19 mouse cellular contexts compared by ENCODE assay signal in the genomic region with DNA sequence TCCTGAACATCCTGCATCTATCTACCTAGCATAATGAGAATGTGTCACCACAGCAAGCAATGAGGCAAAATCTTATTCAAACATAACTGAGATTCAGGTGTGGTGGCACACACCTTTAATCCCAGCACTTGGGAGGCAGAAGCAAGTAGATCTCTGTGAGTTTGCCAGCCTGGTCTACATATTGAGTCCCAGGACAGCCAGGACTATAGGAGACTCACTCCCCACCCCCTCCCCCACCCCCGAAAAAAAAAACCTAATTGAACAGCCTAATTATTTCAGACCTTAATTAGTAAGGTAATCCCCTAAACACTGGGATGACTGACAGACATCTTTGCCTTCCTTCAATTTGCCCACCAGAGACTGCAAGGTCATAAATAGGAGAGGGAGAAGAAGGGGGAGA. TPM values are rescaled to one million over a fixed set of nuclear protein-coding genes. Genes with fewer than 3 reads are reported as not detected.
DNase-seq lines count a peak whose midpoint lies in the region; ATAC-seq and TF ChIP-seq lines count a peak whose summit lies in the region.
"Had no signal": no experiment of that assay in that cellular context is flagged by ENCODE, and none has a peak within 500 bp of the region (broad histone marks: within the 10 kb centered on the region; RNA-seq: fewer than 3 reads in every experiment).

No protein-coding gene starts in this region.

- TF ChIP-seq POLR2A in CH12.LX (IDR thresholded peaks at IDR 0.05; ENCODE audit: low read depth, low read length): no peak
- no peak for TF ChIP-seq POLR2A in brain, embryonic 14.5 days (IDR thresholded peaks at IDR 0.05; ENCODE audit: borderline replicate concordance, extremely low read depth, insufficient read depth, insufficient read length, poor library complexity, severe bottlenecking)

- H3K36me3 ChIP-seq in liver, embryonic 12.5 days: no peaks in the 10 kb centered on the region
- no peaks in the 10 kb centered on the region for H3K36me3 ChIP-seq in liver, embryonic 11.5 days (ENCODE audit: control insufficient read depth, insufficient read depth, low read length)
- peaks cover 0 to 12% of the 10 kb centered on the region in 2 experiments for H3K36me3 ChIP-seq in CH12.LX (replicated peaks in 1 of 2; ENCODE audit: control insufficient read depth in 1 of 2, insufficient read depth in 1 of 2, low read length in 1 of 2)
- H3K36me3 ChIP-seq: forebrain, embryonic 12.5 days; forebrain, embryonic 15.5 days; hindbrain, embryonic 12.5 days; hindbrain, embryonic 15.5 days had no signal

- no peaks in the 10 kb centered on the region for H3K9me3 ChIP-seq in liver, embryonic 12.5 days (replicated peaks)
- H3K9me3 ChIP-seq in liver, embryonic 11.5 days (ENCODE audit: control insufficient read depth, low read length): no peaks in the 10 kb centered on the region
- no peaks in the 10 kb centered on the region for H3K9me3 ChIP-seq in CH12.LX (replicated peaks; ENCODE audit: low read length)
- H3K9me3 ChIP-seq: forebrain, embryonic 12.5 days; forebrain, embryonic 15.5 days; hindbrain, embryonic 12.5 days; hindbrain, embryonic 15.5 days had no signal

- intact Hi-C loops in left cerebral cortex, adult 2 months (cut with DNase I): loop anchor here (2.0 kb wide), 1 partner anchor 49 kb away; no protein-coding TSS in a partner anchor

- TF ChIP-seq RAD21 in CH12.LX (IDR thresholded peaks at IDR 0.05; ENCODE audit: low read depth, low read length): no peak

- H3K4me3 ChIP-seq in liver, embryonic 12.5 days: no peak overlapping the region
- no peak overlapping the region for H3K4me3 ChIP-seq in liver, embryonic 11.5 days (ENCODE audit: low read depth, low read length)
- H3K4me3 ChIP-seq in CH12.LX (replicated peaks in 1 of 3; ENCODE audit: low read depth in 2 of 3, low read length in 2 of 3, poor library complexity in 1 of 3): no peak overlapping the region
- H3K4me3 ChIP-seq in left cerebral cortex, adult 2 months: no peak overlapping the region
- H3K4me3 ChIP-seq: forebrain, embryonic 12.5 days; forebrain, embryonic 15.5 days; heart, adult 2 months; hindbrain, embryonic 12.5 days; hindbrain, embryonic 15.5 days had no signal

- no peak for TF ChIP-seq EP300 in CH12.LX (IDR thresholded peaks at IDR 0.05; ENCODE audit: low read length)

- no peaks in the 10 kb centered on the region for H3K79me2 ChIP-seq in CH12.LX (replicated peaks; ENCODE audit: control insufficient read depth, extremely low read depth, insufficient read depth, poor library complexity, severe bottlenecking)

- in situ Hi-C loops in CH12.LX (cut with MboI; ENCODE audit: low pct_ligation_motif_present, low pct_unique_long_range_greater_than_20kb, low sequenced_read_pairs): no loop called here

- no peak overlapping the region for H3K9ac ChIP-seq in liver, embryonic 12.5 days
- H3K9ac ChIP-seq in liver, embryonic 11.5 days (ENCODE audit: low read depth, low read length): no peak overlapping the region
- no peak overlapping the region for H3K9ac ChIP-seq in CH12.LX (ENCODE audit: insufficient read depth, low read depth)
- H3K9ac ChIP-seq: forebrain, embryonic 12.5 days; forebrain, embryonic 15.5 days; hindbrain, embryonic 12.5 days; hindbrain, embryonic 15.5 days had no signal

- no peak for TF ChIP-seq CTCF in CH12.LX (conservative IDR thresholded peaks at IDR 0.05 in 1 of 2, IDR thresholded peaks at IDR 0.05 in 1 of 2; ENCODE audit: low read depth in 2 of 2, low read length in 2 of 2)
- no peak for TF ChIP-seq CTCF in brain, embryonic 14.5 days (IDR thresholded peaks at IDR 0.05; ENCODE audit: borderline replicate concordance, extremely low read depth, insufficient read depth, insufficient read length)
- TF ChIP-seq CTCF in left cerebral cortex, adult 2 months (IDR thresholded peaks at IDR 0.05): no peak

- peak overlapping the region; percentile 83 for H3K4me2 ChIP-seq in liver, embryonic 12.5 days
- H3K4me2 ChIP-seq in liver, embryonic 11.5 days: no peak overlapping the region; the same call in 1 of the 2 replicates
- 0 out of 2 replicates have a peak overlapping the region, but pooled peaks have one; percentile 92 for H3K4me2 ChIP-seq in CH12.LX (ENCODE audit: insufficient read depth, low read depth, poor library complexity, severe bottlenecking)

- 40% methylated on average over 1 of the region's 1 CpGs for WGBS in liver, embryonic 12.5 days (ENCODE audit: insufficient replicate concordance)
- 25% methylated on average over 1 of the region's 1 CpGs for WGBS in liver, embryonic 11.5 days

- ATAC-seq in liver, embryonic 12.5 days: no peak
- ATAC-seq in liver, embryonic 11.5 days (replicated peaks; ENCODE audit: low FRiP score): no peak
- ATAC-seq: activated CD4-positive, CD25-positive, alpha-beta regulatory T cell, adult 4 months; CD4-positive, CD25-positive, alpha-beta regulatory T cell, adult 4 months; forebrain, embryonic 15.5 days had no signal

- H3K27ac ChIP-seq in liver, embryonic 12.5 days: no peak overlapping the region
- no peak overlapping the region for H3K27ac ChIP-seq in liver, embryonic 11.5 days (ENCODE audit: low read depth, low read length)
- H3K27ac ChIP-seq in CH12.LX (ENCODE audit: insufficient read depth, low read depth): no peak overlapping the region
- no peak overlapping the region for H3K27ac ChIP-seq in left cerebral cortex, adult 2 months
- H3K27ac ChIP-seq: forebrain, embryonic 12.5 days; forebrain, embryonic 15.5 days; heart, adult 2 months; hindbrain, embryonic 12.5 days; hindbrain, embryonic 15.5 days had no signal

- dilution Hi-C loops in CH12.LX (cut with MboI; ENCODE audit: extremely low pct_ligation_motif_present, extremely low pct_unique_long_range_greater_than_20kb, low sequenced_read_pairs): no loop called here

- peaks cover 32% of the 10 kb centered on the region for H3K27me3 ChIP-seq in liver, embryonic 12.5 days (replicated peaks)
- H3K27me3 ChIP-seq in liver, embryonic 11.5 days (replicated peaks; ENCODE audit: control insufficient read depth, insufficient read depth, low read length): peaks cover 10% of the 10 kb centered on the region; the same call in 1 of the 2 replicates
- H3K27me3 ChIP-seq in CH12.LX (replicated peaks): peaks cover 2% of the 10 kb centered on the region

- H3K4me1 ChIP-seq in liver, embryonic 12.5 days: peaks cover 32% of the 10 kb centered on the region
- H3K4me1 ChIP-seq in liver, embryonic 11.5 days (replicated peaks; ENCODE audit: control insufficient read depth, insufficient read depth, low read length): peaks cover 5% of the 10 kb centered on the region; the same call in 1 of the 2 replicates
- peaks cover 5 to 31% of the 10 kb centered on the region in 2 experiments; a peak in 3 of 4 replicates for H3K4me1 ChIP-seq in CH12.LX (ENCODE audit: control insufficient read depth in 1 of 2, insufficient read depth in 2 of 2)

- no peak for DNase-seq in liver, embryonic 11.5 days (ENCODE audit: low spot score)
- no peak for DNase-seq in CH12.LX (ENCODE audit: extremely low read depth)
- peak; percentile 15 for DNase-seq in brain, embryonic 14.5 days (ENCODE audit: low read depth)
- DNase-seq in left cerebral cortex, adult 2 months (ENCODE audit: extremely low spot score in 1 of 2, low spot score in 2 of 2): no peak
- DNase-seq in retina, postnatal 1 day: no peak
- DNase-seq: adrenal gland, adult 8-10 months; adrenal gland, postnatal 25 days; cerebellum, adult 18-20 months; cerebellum, adult 9-10 months; cerebellum, postnatal 14 days; gastrocnemius, postnatal 25 days; heart, adult 2 months had no signal

TF ChIP-seq in CH12.LX, 34 proteins besides CTCF, POLR2A, EP300 and RAD21:
- TF ChIP-seq ETS1 (conservative IDR thresholded peaks at IDR 0.05; ENCODE audit: low read depth, low read length): no peak
- no peak for TF ChIP-seq ELF1 (IDR thresholded peaks at IDR 0.05; ENCODE audit: low read depth, low read length)
- TF ChIP-seq ZNF384 (IDR thresholded peaks at IDR 0.05; ENCODE audit: low read depth, low read length): no peak
- TF ChIP-seq HCFC1 (IDR thresholded peaks at IDR 0.05; ENCODE audit: low read depth, low read length): no peak
- TF ChIP-seq IRF4 (IDR thresholded peaks at IDR 0.05; ENCODE audit: low read depth, low read length): no peak
- no peak for TF ChIP-seq ZMIZ1 (IDR thresholded peaks at IDR 0.05; ENCODE audit: low read depth, low read length)
- no peak for TF ChIP-seq MEF2A (IDR thresholded peaks at IDR 0.05; ENCODE audit: borderline replicate concordance, low read depth, low read length)
- TF ChIP-seq MAFK (IDR thresholded peaks at IDR 0.05; ENCODE audit: insufficient replicate concordance, low read length): no peak
- no peak for TF ChIP-seq USF1 (IDR thresholded peaks at IDR 0.05; ENCODE audit: low read depth, low read length)

RNA-seq across cellular contexts. Expression of gene Pfkfb3, which starts 2.2 kb away (rescaled TPM):
- polyA plus RNA-seq in liver, embryonic 12.5 days (2016; fragmentation: Nextera tagmentation; extraction: Ambion mirVana): 10.3 and 11.7 TPM in 2 replicates
- polyA plus RNA-seq in liver, embryonic 11.5 days (2014; fragmentation: Nextera tagmentation; extraction: Ambion mirVana): 17.5 and 20.3 TPM in 2 replicates
- total RNA-seq in CH12.LX (2012; rRNA removed) (6.5 and 7.6 TPM in 2 replicates), CH12.LX (2014; rRNA removed) (4.9 and 6.7 TPM in 2 replicates)
- polyA plus RNA-seq in CH12.LX (2012; ENCODE audit: insufficient read length, low read depth): 17.2 and 18.3 TPM in 2 replicates
- 42.1 and 48.0 TPM in 2 replicates for polyA plus RNA-seq in brain, embryonic 14.5 days (2012; rRNA removed)
- total RNA-seq in left cerebral cortex, adult 2 months (2021): 10 to 100 TPM; 33.8 to 47.2 TPM

RNA-seq across cellular contexts. Expression of gene Rbm17, which starts 52.2 kb away (rescaled TPM):
- 107 and 108 TPM in 2 replicates for polyA plus RNA-seq in liver, embryonic 12.5 days (2016; fragmentation: Nextera tagmentation; extraction: Ambion mirVana)
- 176 and 179 TPM in 2 replicates for polyA plus RNA-seq in liver, embryonic 11.5 days (2014; fragmentation: Nextera tagmentation; extraction: Ambion mirVana)
- 199 and 248 TPM in 2 replicates for total RNA-seq in CH12.LX (2012; rRNA removed)
- total RNA-seq in CH12.LX (2014; rRNA removed): 239 and 244 TPM in 2 replicates
- polyA plus RNA-seq in CH12.LX (2012; ENCODE audit: insufficient read length, low read depth): 344 and 405 TPM in 2 replicates
- 116 and 133 TPM in 2 replicates for polyA plus RNA-seq in brain, embryonic 14.5 days (2012; rRNA removed)
- total RNA-seq in left cerebral cortex, adult 2 months (2021): 10 to 100 TPM; 84.7 to 86.9 TPM
